Mouse (Mus musculus): ENCODE measurements around the gene Tysnd1.
A peak's percentile ranks its signal among the peaks of the same experiment; 100 is the strongest.

Gene Tysnd1

GRCm38 (mm10) chr10:61694870-61695670 is at the start of gene Tysnd1:
Tysnd1 (plus strand) TSS chr10:61695514.
- DNase-seq, result peak; percentile 98

GRCm38 (mm10) chr10:61646557-61646956 is 48.8 kb upstream of the Tysnd1 start:
- DNase-seq, result no peak

- peak; percentile 87 for DNase-seq
Observed at GRCm38 (mm10) chr10:61647790-61648736, 47.3 kb upstream of the Tysnd1 start, which contains the start of gene Ppa1. Ppa1 (plus strand) TSS chr10:61648552.

GRCm38 (mm10) chr10:61648737-61649645 is 46.3 kb upstream of the Tysnd1 start:
- no peak for DNase-seq

DNA sequence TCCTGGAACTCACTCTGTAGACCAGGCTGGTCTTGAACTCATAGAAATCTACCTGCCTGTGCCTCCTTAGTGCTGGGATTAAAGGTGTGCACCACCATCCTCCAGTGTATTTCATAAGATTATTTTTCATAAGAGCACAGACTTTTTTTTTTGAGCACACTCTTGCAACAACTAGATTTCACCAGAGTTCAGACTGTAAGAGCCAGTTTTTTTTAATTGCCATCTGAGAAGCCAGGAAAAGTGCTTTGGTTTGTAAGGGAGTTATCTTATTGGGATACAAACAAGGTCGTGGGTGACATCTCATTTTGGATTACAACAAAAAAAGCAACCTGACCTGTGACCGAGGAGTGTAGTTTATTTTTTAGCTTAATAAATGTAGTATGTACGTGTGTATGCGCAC is 41.2 kb upstream of the Tysnd1 start:
- no peak for DNase-seq

DNA sequence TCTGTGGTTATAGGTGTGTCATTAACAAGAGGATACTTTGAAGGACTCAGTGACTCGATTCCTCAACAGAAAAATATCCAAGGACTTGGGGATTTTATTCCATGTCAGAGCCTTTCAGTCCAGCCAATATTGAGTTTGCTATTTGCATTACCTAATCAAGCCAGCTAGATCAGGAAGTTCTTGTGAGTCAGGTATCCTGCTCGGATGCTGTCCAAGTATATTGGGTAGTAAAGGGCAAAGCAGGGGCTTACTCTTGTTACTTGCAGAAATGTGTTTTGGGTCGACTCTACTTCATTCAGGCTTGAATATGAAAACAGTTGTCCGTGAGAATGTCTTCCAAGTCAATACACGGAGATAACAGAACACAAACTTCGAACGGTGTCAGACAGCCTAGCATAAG is 40.6 kb upstream of the Tysnd1 start:
- DNase-seq, result no peak

GRCm38 (mm10) chr10:61655188-61655587 is 40.1 kb upstream of the Tysnd1 start:
- DNase-seq, result no peak

DNA sequence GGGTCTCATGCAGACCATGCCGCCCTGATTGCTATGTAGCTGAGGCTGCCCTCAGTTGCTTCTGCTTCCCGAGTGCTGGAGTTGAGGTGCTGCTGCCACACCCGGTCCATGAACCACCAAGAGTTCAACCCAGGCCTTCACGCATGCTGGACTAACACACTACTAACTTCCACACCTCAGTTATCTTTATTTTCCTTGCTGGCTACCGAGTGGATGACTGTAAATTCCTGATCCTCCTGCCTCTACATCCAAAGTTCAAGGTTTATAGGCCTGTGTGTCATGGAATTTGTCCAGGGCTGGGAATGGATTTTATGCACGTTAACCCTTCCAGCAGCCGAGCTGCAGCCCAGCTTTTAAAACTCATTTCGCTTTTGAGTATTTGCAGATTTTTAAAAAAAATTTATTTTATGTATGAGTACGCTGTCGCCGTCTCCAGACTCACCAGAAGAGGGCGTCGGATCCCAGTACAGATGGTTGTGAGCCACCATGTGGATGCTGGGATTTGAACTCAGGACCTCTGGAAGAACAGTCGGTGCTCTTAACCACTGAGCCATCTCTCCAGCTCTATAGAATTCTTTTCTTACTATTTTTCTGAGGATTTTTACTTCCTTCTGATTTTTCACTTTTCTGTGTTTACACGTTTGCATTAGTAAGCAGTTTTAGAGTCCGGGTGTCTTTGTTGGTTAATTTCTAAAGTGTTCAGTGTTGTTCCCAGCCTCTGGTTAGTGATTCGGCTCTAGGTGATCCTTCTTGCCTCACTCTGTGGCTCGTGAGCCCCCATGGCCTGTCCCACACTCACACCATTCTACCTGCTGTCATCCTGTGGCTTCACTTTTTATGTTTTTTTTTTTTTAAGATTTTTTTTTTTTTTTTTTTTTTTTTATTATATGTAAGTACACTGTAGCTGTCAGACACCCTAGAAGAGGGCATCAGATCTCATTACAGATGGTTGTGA is 38.1 kb upstream of the Tysnd1 start:
- no peak for DNase-seq

DNA sequence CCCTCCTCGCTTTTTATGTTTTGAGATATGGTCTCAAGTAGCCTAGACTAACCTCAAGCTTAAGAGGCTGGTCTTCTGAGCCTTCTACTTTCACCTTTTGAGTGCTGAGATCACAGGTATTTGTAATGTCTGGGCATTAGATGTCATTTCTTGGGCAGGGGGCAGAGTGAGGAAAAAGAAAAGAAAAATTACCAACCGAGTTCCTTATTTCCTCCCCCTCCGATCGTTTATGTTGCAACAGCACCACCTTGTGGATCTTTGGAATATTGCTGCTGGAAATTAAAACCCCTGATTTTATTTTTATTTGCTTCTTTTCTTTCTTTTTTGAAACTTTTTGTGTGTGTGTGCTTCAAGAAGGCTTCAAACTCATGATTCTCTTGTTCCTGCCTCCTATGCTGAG is 37.3 kb upstream of the Tysnd1 start:
- DNase-seq, result peak; percentile 57

DNA sequence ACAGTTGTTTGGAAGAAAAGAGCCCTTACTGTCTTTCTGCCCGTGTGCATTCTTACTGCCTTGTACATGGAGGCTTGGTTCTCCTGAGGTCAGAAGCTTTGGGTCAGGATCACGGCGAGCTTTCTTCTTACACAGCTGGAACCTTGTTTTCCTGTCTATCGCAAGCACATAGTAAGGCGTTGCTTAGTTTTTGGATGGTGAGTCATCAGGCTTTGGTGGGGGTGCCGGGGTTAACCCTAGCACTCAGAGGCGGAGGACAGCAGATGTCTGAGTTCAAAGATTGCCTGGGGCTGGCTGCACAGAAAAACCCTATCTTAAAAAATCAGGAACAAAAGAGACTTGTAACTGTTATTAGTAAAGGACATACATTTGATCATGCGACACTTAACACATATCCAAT is 33.4 kb upstream of the Tysnd1 start:
- DNase-seq, result peak; percentile 12

GRCm38 (mm10) chr10:61662391-61662988 is 32.8 kb upstream of the Tysnd1 start:
- DNase-seq, result no peak

GRCm38 (mm10) chr10:61665111-61665510 is 30.2 kb upstream of the Tysnd1 start:
- DNase-seq, result no peak

DNA sequence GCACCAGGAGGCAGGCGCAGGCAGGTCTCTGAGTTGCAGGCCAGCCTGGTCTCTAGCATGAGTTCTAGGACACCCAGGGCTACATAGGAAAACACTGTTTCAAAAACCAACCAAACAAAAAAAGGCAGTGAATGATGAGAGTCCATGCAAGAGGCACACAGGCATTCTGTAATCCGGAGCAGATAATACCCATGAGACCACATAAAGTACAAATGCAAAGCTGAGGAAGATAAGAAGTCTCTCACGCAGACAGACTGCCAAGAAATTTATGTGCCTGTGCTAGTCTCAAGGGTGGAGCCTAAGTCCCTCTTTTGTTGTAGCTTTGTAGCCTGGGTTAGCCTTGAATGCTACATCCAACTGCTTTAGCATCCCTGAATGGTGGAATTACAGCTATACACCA is 29.7 kb upstream of the Tysnd1 start:
- no peak for DNase-seq

DNA sequence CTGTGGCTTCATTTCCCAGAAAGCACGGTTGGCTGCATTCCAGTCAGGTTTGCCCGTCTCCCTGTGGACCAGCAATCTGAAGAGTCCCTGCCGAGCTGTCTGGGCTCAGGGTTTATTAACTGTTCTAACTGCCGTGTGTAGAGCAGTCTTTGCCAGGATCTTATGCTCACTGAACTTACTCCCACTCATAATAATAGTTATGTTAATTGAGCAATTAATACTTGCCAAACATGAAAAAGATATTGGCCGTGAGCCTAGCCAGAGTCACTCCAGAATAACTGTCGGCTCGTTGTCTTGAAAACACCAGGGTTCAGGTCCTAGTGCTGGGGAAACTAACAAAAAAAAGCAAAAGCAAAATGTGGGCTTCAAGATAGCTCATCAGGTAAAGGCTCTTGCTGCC is 26.0 kb upstream of the Tysnd1 start:
- DNase-seq, result no peak

GRCm38 (mm10) chr10:61669896-61670295 is 25.4 kb upstream of the Tysnd1 start:
- DNase-seq, result no peak

GRCm38 (mm10) chr10:61670758-61671157 is 24.6 kb upstream of the Tysnd1 start:
- DNase-seq, result no peak

- no peak for DNase-seq
Observed at GRCm38 (mm10) chr10:61675935-61676334, 19.4 kb upstream of the Tysnd1 start.

DNA sequence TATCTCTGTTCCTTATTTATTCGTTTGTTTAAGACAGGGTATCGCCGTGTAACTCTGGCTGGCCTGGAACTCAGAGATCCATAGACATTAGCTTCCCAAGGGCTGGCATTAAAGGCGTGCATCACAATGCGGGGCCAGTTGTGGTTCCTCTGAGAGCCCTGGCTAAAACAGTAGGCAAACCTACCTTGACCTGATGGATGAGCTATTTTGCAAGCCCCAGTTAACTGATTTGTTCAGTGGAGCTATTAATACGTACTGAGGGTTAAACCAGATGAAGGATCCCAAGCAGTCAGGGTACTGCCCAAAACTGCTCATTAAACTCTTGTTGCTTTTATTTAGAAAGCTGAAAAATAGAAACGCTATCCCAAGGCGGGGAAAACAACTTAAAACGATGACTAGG is 15.8 kb upstream of the Tysnd1 start:
- DNase-seq, result no peak

DNA sequence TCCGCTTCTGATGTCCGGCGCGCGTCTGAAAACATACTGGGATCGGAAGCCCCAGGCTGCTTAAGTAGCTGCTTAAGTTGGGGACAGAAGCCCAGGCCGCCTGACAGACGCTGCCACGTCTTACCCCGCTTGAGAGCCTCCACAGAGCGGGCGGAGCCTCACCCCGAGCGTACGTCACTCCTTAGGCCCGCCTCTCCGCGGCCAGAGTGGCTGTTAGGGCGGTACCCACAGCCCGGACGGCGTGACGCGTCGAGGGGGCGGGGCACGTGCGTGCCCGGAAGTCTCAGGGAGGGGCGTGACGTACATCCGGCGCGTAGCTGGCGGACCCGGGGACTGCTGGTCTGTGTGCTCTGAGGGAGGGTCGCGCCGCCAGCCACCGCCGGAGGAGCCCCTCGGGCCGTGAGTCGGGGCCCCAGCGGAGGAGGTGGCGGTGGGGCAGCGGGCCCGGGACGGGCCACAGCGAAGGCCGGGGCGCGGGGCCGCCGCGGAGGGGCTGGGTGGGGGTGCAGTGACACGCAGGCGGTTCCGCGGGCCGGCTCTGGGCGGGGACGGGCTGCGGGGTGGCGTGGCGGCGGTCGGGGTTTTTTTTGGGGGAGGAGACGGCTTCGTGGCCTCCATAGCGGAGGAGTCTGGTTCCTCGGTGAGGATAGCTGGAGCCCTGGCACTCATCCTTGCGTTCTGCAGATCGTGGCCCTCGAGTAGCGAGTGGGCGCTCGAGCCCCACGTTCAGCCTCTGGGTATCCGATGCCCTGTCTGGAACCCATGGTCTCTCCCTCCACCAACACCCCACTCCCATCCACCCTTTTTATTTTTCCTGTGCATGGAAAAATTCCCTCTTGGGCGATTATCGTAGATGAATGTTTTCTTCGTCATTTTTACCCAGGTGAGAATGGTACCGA is 15.1 kb upstream of the Tysnd1 start, which contains the start of gene Sar1a:
TSS of gene Sar1a (plus strand) at position 285 of the 899 bp plus-strand sequence.
- peak; percentile 99 for DNase-seq

GRCm38 (mm10) chr10:61689405-61689804 is 5.9 kb upstream of the Tysnd1 start:
- DNase-seq, result no peak

Measured in lung, postnatal 14 days (tissue).